Mouse (Mus musculus): ENCODE results near the gene C2cd2. TPM values are rescaled to one million over a fixed set of nuclear protein-coding genes. Genes with fewer than 3 reads are reported as not detected.
A peak's percentile ranks its signal among the peaks of the same experiment; 100 is the strongest.

Gene C2cd2
- polyA plus RNA-seq, 1 experiment from 2014 or later: 12.7 TPM

DNA sequence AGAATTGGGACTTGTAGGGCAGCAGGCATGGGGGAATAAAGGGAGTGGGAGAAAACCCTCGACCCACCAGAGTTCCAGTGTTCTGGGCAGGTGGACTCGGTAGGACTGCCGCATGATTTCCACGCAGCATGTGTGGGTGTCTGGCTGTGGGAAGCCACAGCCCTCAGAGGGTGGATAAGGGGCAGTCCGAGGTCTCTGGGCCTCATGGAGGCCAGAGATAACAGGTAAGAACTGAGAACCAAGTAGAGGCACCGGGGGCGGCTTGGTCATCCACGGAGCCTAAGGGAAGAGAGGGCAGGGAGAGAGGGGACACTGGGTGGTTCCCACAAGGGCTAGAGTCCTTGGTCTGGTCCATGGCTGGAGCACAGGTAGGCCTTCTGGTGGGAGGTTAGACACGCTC is 36.0 kb downstream of the C2cd2 start:
- Histone ChIP-seq H3K27ac (ENCODE audit: low read length) (no peak overlapping the region), H3K4me3 (replicated peaks; ENCODE audit: low read length) (no peak overlapping the region), H3K9ac (replicated peaks; ENCODE audit: low read depth, low read length) (no peak overlapping the region), H3K27me3 (replicated peaks; ENCODE audit: control insufficient read depth, insufficient read depth, low read length) (peaks cover 5% of the 10 kb centered on the region; the same call in 1 of the 2 replicates), H3K36me3 (ENCODE audit: control insufficient read depth, insufficient read depth) (no peaks in the 10 kb centered on the region), H3K4me2 (ENCODE audit: low read length) (no peak overlapping the region), H3K9me3 (ENCODE audit: control insufficient read depth, low read length) (no peaks in the 10 kb centered on the region), H3K4me1 (replicated peaks; ENCODE audit: control insufficient read depth, insufficient read depth, low read length) (peaks cover 10% of the 10 kb centered on the region)
- ATAC-seq: no peak
- 89% methylated on average over 9 of the region's 9 CpGs for WGBS

GRCm38 (mm10) chr16:97925760-97926159 is 36.6 kb downstream of the C2cd2 start:
- no peak overlapping the region for H3K4me3 ChIP-seq (replicated peaks; ENCODE audit: low read length)
- H3K9ac ChIP-seq (replicated peaks; ENCODE audit: low read depth, low read length): no peak overlapping the region
- no peak for ATAC-seq
- H3K9me3 ChIP-seq (ENCODE audit: control insufficient read depth, low read length): no peaks in the 10 kb centered on the region
- no peaks in the 10 kb centered on the region for H3K36me3 ChIP-seq (ENCODE audit: control insufficient read depth, insufficient read depth)
- H3K27ac ChIP-seq (ENCODE audit: low read length): no peak overlapping the region
- peaks cover 15% of the 10 kb centered on the region for H3K4me1 ChIP-seq (replicated peaks; ENCODE audit: control insufficient read depth, insufficient read depth, low read length)
- 84% methylated on average over 2 of the region's 2 CpGs for whole genome bisulfite sequencing
- peaks cover 5% of the 10 kb centered on the region; the same call in 1 of the 2 replicates for H3K27me3 ChIP-seq (replicated peaks; ENCODE audit: control insufficient read depth, insufficient read depth, low read length)
- no peak overlapping the region for H3K4me2 ChIP-seq (ENCODE audit: low read length)

DNA sequence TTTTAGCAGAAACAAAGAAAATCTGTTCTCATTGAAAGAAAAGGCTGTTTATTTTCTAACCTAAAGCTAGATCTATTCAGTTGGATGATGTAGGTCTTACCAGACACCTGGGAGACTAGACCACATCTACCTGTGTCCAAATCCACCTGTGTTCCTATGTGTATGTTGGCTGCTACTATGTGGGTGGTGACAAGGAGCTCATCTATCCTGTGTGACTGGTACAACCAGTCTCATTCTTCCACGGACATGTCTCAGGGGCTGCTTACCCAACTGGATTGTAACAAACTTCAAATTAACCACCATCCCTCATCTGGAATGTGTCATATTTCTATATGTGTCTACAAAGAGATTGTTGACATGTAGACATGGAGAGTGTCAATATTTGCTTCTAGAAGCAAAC is 38.7 kb downstream of the C2cd2 start:
- peaks cover 15% of the 10 kb centered on the region for H3K4me1 ChIP-seq (replicated peaks; ENCODE audit: control insufficient read depth, insufficient read depth, low read length)
- no peaks in the 10 kb centered on the region for H3K9me3 ChIP-seq (ENCODE audit: control insufficient read depth, low read length)
- no peaks in the 10 kb centered on the region for H3K36me3 ChIP-seq (ENCODE audit: control insufficient read depth, insufficient read depth)
- no peak overlapping the region for H3K4me2 ChIP-seq (ENCODE audit: low read length)
- H3K4me3 ChIP-seq (replicated peaks; ENCODE audit: low read length): no peak overlapping the region
- WGBS: 80% methylated on average over 1 of the region's 1 CpGs
- no peak for ATAC-seq
- no peak overlapping the region for H3K27ac ChIP-seq (ENCODE audit: low read length)
- peaks cover 5% of the 10 kb centered on the region; the same call in 1 of the 2 replicates for H3K27me3 ChIP-seq (replicated peaks; ENCODE audit: control insufficient read depth, insufficient read depth, low read length)
- H3K9ac ChIP-seq (replicated peaks; ENCODE audit: low read depth, low read length): no peak overlapping the region

GRCm38 (mm10) chr16:97922779-97923126 is 39.6 kb downstream of the C2cd2 start:
- 2% methylated on average over 9 of the region's 9 CpGs for WGBS
- Histone ChIP-seq H3K4me2 (ENCODE audit: low read length) (peak overlapping the region; percentile 92), H3K9me3 (ENCODE audit: control insufficient read depth, low read length) (no peaks in the 10 kb centered on the region), H3K4me3 (replicated peaks; ENCODE audit: low read length) (peak overlapping the region; percentile 91), H3K27me3 (replicated peaks; ENCODE audit: control insufficient read depth, insufficient read depth, low read length) (peaks cover 5% of the 10 kb centered on the region; the same call in 1 of the 2 replicates), H3K36me3 (ENCODE audit: control insufficient read depth, insufficient read depth) (no peaks in the 10 kb centered on the region), H3K27ac (ENCODE audit: low read length) (no peak overlapping the region), H3K4me1 (replicated peaks; ENCODE audit: control insufficient read depth, insufficient read depth, low read length) (peaks cover 15% of the 10 kb centered on the region), H3K9ac (replicated peaks; ENCODE audit: low read depth, low read length) (peak overlapping the region; percentile 83)
- ATAC-seq: no peak

DNA sequence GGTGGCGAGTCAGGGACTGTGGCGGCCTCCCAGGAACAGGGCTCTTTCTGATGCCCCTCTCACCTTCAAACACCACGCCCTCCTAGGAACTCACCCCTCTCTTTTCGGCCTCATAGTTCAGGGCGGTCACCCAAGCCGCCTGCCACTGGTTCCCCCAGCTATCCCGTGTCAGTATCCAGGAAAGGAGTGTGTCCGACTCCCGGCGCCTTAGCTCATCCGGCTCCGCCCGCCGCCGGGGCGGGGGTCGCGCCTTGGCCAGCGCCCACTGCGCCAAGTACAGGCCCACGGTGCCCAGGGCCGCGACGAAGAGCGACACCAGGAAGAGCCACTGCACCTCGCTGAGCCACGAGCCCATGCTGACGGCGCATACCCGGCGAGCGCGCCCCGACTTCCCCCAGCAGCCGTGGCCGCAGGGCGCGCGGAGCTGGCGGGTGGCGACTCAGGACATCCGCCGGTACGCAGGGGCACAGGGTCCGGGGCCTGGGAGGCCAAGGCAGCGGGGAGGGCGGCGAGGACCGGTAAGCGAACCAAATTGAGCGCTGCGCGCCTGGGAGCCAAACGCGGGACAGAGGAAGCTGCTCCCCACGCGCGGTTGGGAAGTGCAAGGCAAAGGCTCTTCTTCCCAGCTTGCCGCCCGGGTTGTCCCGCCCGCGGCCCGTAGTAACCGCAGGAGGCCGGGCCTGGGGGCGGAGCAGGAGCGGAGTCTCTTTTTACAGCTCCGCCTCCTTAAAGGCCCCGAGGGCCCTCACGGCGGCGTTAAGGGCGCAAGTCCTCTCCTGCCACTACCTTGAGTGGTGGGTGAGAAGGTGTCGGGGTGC is 40.2 kb downstream of the C2cd2 start:
- peak overlapping the region; percentile 83 for H3K9ac ChIP-seq (replicated peaks; ENCODE audit: low read depth, low read length)
- H3K4me2 ChIP-seq (ENCODE audit: low read length): peak overlapping the region; percentile 92
- peak overlapping the region; percentile 91 for H3K4me3 ChIP-seq (replicated peaks; ENCODE audit: low read length)
- ATAC-seq: peak; percentile 95
- peaks cover 15% of the 10 kb centered on the region for H3K4me1 ChIP-seq (replicated peaks; ENCODE audit: control insufficient read depth, insufficient read depth, low read length)
- no peaks in the 10 kb centered on the region for H3K36me3 ChIP-seq (ENCODE audit: control insufficient read depth, insufficient read depth)
- peaks cover 5% of the 10 kb centered on the region; the same call in 1 of the 2 replicates for H3K27me3 ChIP-seq (replicated peaks; ENCODE audit: control insufficient read depth, insufficient read depth, low read length)
- no peaks in the 10 kb centered on the region for H3K9me3 ChIP-seq (ENCODE audit: control insufficient read depth, low read length)
- peak overlapping the region; percentile 61 for H3K27ac ChIP-seq (ENCODE audit: low read length)
- under 1% methylated on average over 75 of the region's 75 CpGs for WGBS

DNA sequence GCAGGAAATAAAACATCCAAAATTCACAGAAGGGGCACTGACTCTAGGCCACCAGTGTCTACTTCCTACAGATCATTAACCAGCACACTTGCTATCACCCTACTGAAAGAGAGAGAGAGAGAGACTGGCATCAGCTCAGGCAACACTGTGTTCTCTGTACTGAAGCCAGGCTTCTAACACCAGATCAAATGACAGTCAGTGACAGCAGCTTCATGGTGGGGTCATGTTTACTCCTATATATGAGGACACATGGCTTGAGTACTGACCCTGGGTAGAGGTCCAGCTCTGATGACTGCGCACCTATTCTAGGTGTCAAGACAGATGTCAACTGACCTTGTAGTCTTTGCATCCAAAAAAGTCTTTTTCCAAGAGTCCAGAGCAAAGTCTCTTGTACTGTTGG is 41.8 kb downstream of the C2cd2 start:
- H3K9me3 ChIP-seq (ENCODE audit: control insufficient read depth, low read length): no peaks in the 10 kb centered on the region
- H3K4me1 ChIP-seq (replicated peaks; ENCODE audit: control insufficient read depth, insufficient read depth, low read length): peaks cover 15% of the 10 kb centered on the region
- ATAC-seq: no peak
- WGBS: 96% methylated on average over 1 of the region's 1 CpGs
- peaks cover 5% of the 10 kb centered on the region; the same call in 1 of the 2 replicates for H3K27me3 ChIP-seq (replicated peaks; ENCODE audit: control insufficient read depth, insufficient read depth, low read length)
- no peak overlapping the region for H3K4me2 ChIP-seq (ENCODE audit: low read length)
- no peak overlapping the region for H3K27ac ChIP-seq (ENCODE audit: low read length)
- H3K9ac ChIP-seq (replicated peaks; ENCODE audit: low read depth, low read length): no peak overlapping the region
- H3K4me3 ChIP-seq (replicated peaks; ENCODE audit: low read length): no peak overlapping the region
- no peaks in the 10 kb centered on the region for H3K36me3 ChIP-seq (ENCODE audit: control insufficient read depth, insufficient read depth)

- ATAC-seq: no peak
- Histone ChIP-seq H3K9me3 (ENCODE audit: control insufficient read depth, low read length) (no peaks in the 10 kb centered on the region), H3K4me2 (ENCODE audit: low read length) (no peak overlapping the region), H3K4me1 (replicated peaks; ENCODE audit: control insufficient read depth, insufficient read depth, low read length) (peaks cover 15% of the 10 kb centered on the region), H3K27ac (ENCODE audit: low read length) (no peak overlapping the region), H3K36me3 (ENCODE audit: control insufficient read depth, insufficient read depth) (no peaks in the 10 kb centered on the region), H3K27me3 (replicated peaks; ENCODE audit: control insufficient read depth, insufficient read depth, low read length) (peaks cover 5% of the 10 kb centered on the region; the same call in 1 of the 2 replicates), H3K9ac (replicated peaks; ENCODE audit: low read depth, low read length) (no peak overlapping the region), H3K4me3 (replicated peaks; ENCODE audit: low read length) (no peak overlapping the region)
- WGBS: 21% methylated on average over 2 of the region's 2 CpGs
Observed at GRCm38 (mm10) chr16:97919793-97920192, 42.6 kb downstream of the C2cd2 start.

DNA sequence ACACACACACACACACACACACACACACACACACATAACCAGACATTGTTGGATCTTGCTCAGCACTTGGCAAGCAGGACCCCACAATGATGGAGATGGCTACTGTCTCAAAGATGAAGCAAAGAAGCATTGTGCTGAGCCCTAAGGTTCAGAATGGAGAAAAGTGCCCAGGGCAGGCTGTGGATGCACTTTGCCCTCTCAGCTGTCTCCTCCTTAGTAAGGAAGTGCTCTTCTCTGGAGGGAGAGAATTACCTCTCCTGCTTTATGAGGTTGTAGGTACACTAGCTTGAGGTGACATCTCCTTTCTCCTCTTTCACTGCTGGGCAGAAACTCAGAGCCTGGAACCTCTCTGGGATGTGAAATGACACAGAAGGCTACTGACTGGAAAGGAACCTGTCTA is 49.5 kb downstream of the C2cd2 start:
- Histone ChIP-seq H3K9me3 (ENCODE audit: control insufficient read depth, low read length) (no peaks in the 10 kb centered on the region), H3K9ac (replicated peaks; ENCODE audit: low read depth, low read length) (no peak overlapping the region), H3K36me3 (ENCODE audit: control insufficient read depth, insufficient read depth) (no peaks in the 10 kb centered on the region), H3K27ac (ENCODE audit: low read length) (no peak overlapping the region), H3K4me2 (ENCODE audit: low read length) (no peak overlapping the region), H3K27me3 (replicated peaks; ENCODE audit: control insufficient read depth, insufficient read depth, low read length) (no peaks in the 10 kb centered on the region), H3K4me3 (replicated peaks; ENCODE audit: low read length) (no peak overlapping the region), H3K4me1 (replicated peaks; ENCODE audit: control insufficient read depth, insufficient read depth, low read length) (no peaks in the 10 kb centered on the region)
- ATAC-seq: no peak

- no peak for ATAC-seq
- Histone ChIP-seq H3K4me3 (replicated peaks; ENCODE audit: low read length) (no peak overlapping the region), H3K27ac (ENCODE audit: low read length) (no peak overlapping the region), H3K9me3 (ENCODE audit: control insufficient read depth, low read length) (no peaks in the 10 kb centered on the region), H3K4me2 (ENCODE audit: low read length) (no peak overlapping the region), H3K9ac (replicated peaks; ENCODE audit: low read depth, low read length) (no peak overlapping the region), H3K36me3 (ENCODE audit: control insufficient read depth, insufficient read depth) (no peaks in the 10 kb centered on the region), H3K27me3 (replicated peaks; ENCODE audit: control insufficient read depth, insufficient read depth, low read length) (no peaks in the 10 kb centered on the region), H3K4me1 (replicated peaks; ENCODE audit: control insufficient read depth, insufficient read depth, low read length) (no peaks in the 10 kb centered on the region)
- 92% methylated on average over 1 of the region's 1 CpGs for WGBS
Observed at GRCm38 (mm10) chr16:97909356-97909755, 53.0 kb downstream of the C2cd2 start.

All from forebrain, embryonic 16.5 days (tissue).